Mouse (Mus musculus) lung, embryonic 14.5 days (tissue): ENCODE results near the gene Taok3. TPM values are rescaled to one million over a fixed set of nuclear protein-coding genes. Genes with fewer than 3 reads are reported as not detected.
A peak's percentile ranks its signal among the peaks of the same experiment; 100 is the strongest.
"Not testable (repeated sequence)": the region's sequence is repeated elsewhere in the genome, so short reads cannot be mapped to it uniquely, and the experiment has no call there.

Experiments used
- ATAC-seq: fragments of 200-750 bp; cut with Nextera tagmentation; 2 replicates; pipeline ENCODE4 v1.8.0; 2017; ENCODE audit warnings: mild to moderate bottlenecking, moderate TSS enrichment, moderate library complexity; ENCODE audit not compliant: insufficient read depth
- DNase-seq: peaks from one replicate; pipeline ENCODE4 v3.0.0-alpha.2; 2015
- H3K27ac ChIP-seq: fragments of 300-500 bp; sonication (generic); 2 replicates; pipeline ENCODE4 v1.5.1; 2014; ENCODE audit warnings: low read depth, mild to moderate bottlenecking, moderate library complexity
- H3K27me3 ChIP-seq: fragments of 300-500 bp; sonication (generic); 2 replicates; pipeline ENCODE4 v1.6.1; 2014; ENCODE audit warnings: low read length, control low read depth; ENCODE audit not compliant: insufficient read depth
- H3K36me3 ChIP-seq: fragments of 300-500 bp; sonication (generic); 2 replicates; pipeline ENCODE4 v1.6.1; 2014; ENCODE audit warnings: control low read depth; ENCODE audit not compliant: insufficient read depth
- H3K4me1 ChIP-seq: fragments of 300-500 bp; sonication (generic); 2 replicates; pipeline ENCODE4 v1.6.1; 2014; ENCODE audit warnings: antibody characterized with exemption, control low read depth; ENCODE audit not compliant: insufficient read depth
- H3K4me2 ChIP-seq: fragments of 300-500 bp; sonication (generic); 2 replicates; pipeline ENCODE4 v1.6.1; 2014; ENCODE audit warnings: mild to moderate bottlenecking
- H3K4me3 ChIP-seq: fragments of 300-500 bp; sonication (generic); 2 replicates; pipeline ENCODE4 v1.5.1; 2014; ENCODE audit warnings: low read depth, low read length
- H3K9ac ChIP-seq: fragments of 300-500 bp; sonication (generic); 2 replicates; pipeline ENCODE4 v1.6.1; 2014
- H3K9me3 ChIP-seq: fragments of 300-500 bp; sonication (generic); 2 replicates; pipeline ENCODE4 v1.6.1; 2016; ENCODE audit warnings: low read depth, low read length, control low read depth
- CTCF ChIP-seq: IDR thresholded peaks from 2 replicates; pipeline ENCODE4 v1.5.1; 2016; ENCODE audit warnings: antibody characterized with exemption, low read depth
- WGBS: fragments of 180-500 bp; shearing (Covaris S2); extraction: QIAGEN DNeasy Blood & Tissue Kit; methylation state at CpG from one replicate; pipeline ENCODE4 v1.1.7; 2014; 5-methylcytosine and 5-hydroxymethylcytosine counted together
- polyA plus RNA-seq: library from polyadenylated mRNA; unstranded; fragments of >200 nt; fragmentation: Nextera tagmentation; extraction: Ambion mirVana; gene quantifications from 2 replicates; pipeline ENCODE4 v1.2.1, GENCODE M21; 2014

Gene Taok3
- polyA plus RNA-seq, 1 experiment from 2014 or later: 18.8 TPM

GRCm38 (mm10) chr5:117290081-117290480, 170.2 kb downstream of the Taok3 start:
- Histone ChIP-seq H3K36me3 (peaks cover 8% of the 10 kb centered on the region), H3K9me3 (no peaks in the 10 kb centered on the region), H3K4me2 (no peak overlapping the region), H3K9ac (no peak overlapping the region), H3K27me3 (no peaks in the 10 kb centered on the region), H3K4me1 (0 out of 2 replicates have a peak, but pooled peaks cover 6% of the 10 kb centered on the region), H3K27ac (no peak overlapping the region), H3K4me3 (no peak overlapping the region)
- peak; percentile 37; the same call in 1 of the 2 replicates for TF ChIP-seq CTCF
- 92% methylated on average over 2 of the region's 2 CpGs for WGBS
- ATAC-seq: no peak
- no peak for DNase-seq

GRCm38 (mm10) chr5:117291312-117291711, 171.4 kb downstream of the Taok3 start:
- H3K4me3 ChIP-seq: no peak overlapping the region
- no peak overlapping the region for H3K27ac ChIP-seq
- no peak overlapping the region for H3K9ac ChIP-seq
- ATAC-seq: no peak
- no peaks in the 10 kb centered on the region for H3K36me3 ChIP-seq
- peak; percentile 28; the same call in 1 of the 2 replicates for TF ChIP-seq CTCF
- DNase-seq: no peak
- H3K27me3 ChIP-seq: no peaks in the 10 kb centered on the region
- WGBS: 80% methylated on average over 3 of the region's 3 CpGs
- no peaks in the 10 kb centered on the region for H3K9me3 ChIP-seq
- H3K4me2 ChIP-seq: no peak overlapping the region
- 0 out of 2 replicates have a peak, but pooled peaks cover 6% of the 10 kb centered on the region for H3K4me1 ChIP-seq

- no peak overlapping the region for H3K4me2 ChIP-seq
- DNase-seq (no peak), ATAC-seq (no peak)
- no peak for TF ChIP-seq CTCF
- WGBS: 71% methylated on average over 6 of the region's 6 CpGs
- H3K9ac ChIP-seq: no peak overlapping the region
- 0 out of 2 replicates have a peak, but pooled peaks cover 6% of the 10 kb centered on the region for H3K4me1 ChIP-seq
- no peaks in the 10 kb centered on the region for H3K36me3 ChIP-seq
- no peak overlapping the region for H3K27ac ChIP-seq
- H3K4me3 ChIP-seq: no peak overlapping the region
- H3K27me3 ChIP-seq: no peaks in the 10 kb centered on the region
- H3K9me3 ChIP-seq: no peaks in the 10 kb centered on the region
Observed at GRCm38 (mm10) chr5:117292547-117292946, 172.6 kb downstream of the Taok3 start.

- H3K9ac ChIP-seq, H3K4me1 ChIP-seq, H3K36me3 ChIP-seq, H3K4me2 ChIP-seq, H3K9me3 ChIP-seq, H3K4me3 ChIP-seq, H3K27ac ChIP-seq, ATAC-seq, H3K27me3 ChIP-seq, DNase-seq: not testable (repeated sequence)
- WGBS: 83% methylated on average over 3 of the region's 3 CpGs
Observed at GRCm38 (mm10) chr5:117293776-117294175, 173.8 kb downstream of the Taok3 start.

- Histone ChIP-seq H3K4me1 (no peaks in the 10 kb centered on the region), H3K27me3 (no peaks in the 10 kb centered on the region), H3K4me2 (no peak overlapping the region), H3K27ac (no peak overlapping the region), H3K36me3 (no peaks in the 10 kb centered on the region), H3K9ac (no peak overlapping the region), H3K4me3 (no peak overlapping the region), H3K9me3 (no peaks in the 10 kb centered on the region)
- ATAC-seq (no peak), DNase-seq (no peak)
- WGBS: 85% methylated on average over 8 of the region's 8 CpGs
- no peak for TF ChIP-seq CTCF
Observed at GRCm38 (mm10) chr5:117295011-117295410, 175.1 kb downstream of the Taok3 start.

GRCm38 (mm10) chr5:117302899-117303298, 183.0 kb downstream of the Taok3 start:
- Histone ChIP-seq H3K4me1 (no peaks in the 10 kb centered on the region), H3K36me3 (no peaks in the 10 kb centered on the region), H3K4me2 (no peak overlapping the region), H3K9ac (no peak overlapping the region), H3K4me3 (no peak overlapping the region), H3K27me3 (no peaks in the 10 kb centered on the region), H3K27ac (no peak overlapping the region), H3K9me3 (no peaks in the 10 kb centered on the region)
- ATAC-seq (peak; percentile 31; the same call in 1 of the 2 replicates), DNase-seq (no peak)
- TF ChIP-seq CTCF: no peak
- WGBS: 44% methylated on average over 3 of the region's 3 CpGs

- no peak overlapping the region for H3K4me2 ChIP-seq
- TF ChIP-seq CTCF: no peak
- H3K27ac ChIP-seq: no peak overlapping the region
- no peaks in the 10 kb centered on the region for H3K27me3 ChIP-seq
- ATAC-seq: no peak
- 47% methylated on average over 18 of the region's 18 CpGs for WGBS
- H3K36me3 ChIP-seq: no peaks in the 10 kb centered on the region
- H3K9me3 ChIP-seq: no peaks in the 10 kb centered on the region
- DNase-seq: no peak
- H3K4me3 ChIP-seq: no peak overlapping the region
- H3K9ac ChIP-seq: no peak overlapping the region
- H3K4me1 ChIP-seq: no peaks in the 10 kb centered on the region
Observed at GRCm38 (mm10) chr5:117303691-117304579, 184.0 kb downstream of the Taok3 start.
